Mouse (Mus musculus) small intestine, adult 2 months (tissue): ENCODE measurements at regions not wholly inside any gene's neighbourhood (a gene's known extent, or its start where the extent isn't known, plus 50 kb on each side); places are given as distances from the start of the nearest gene placed in this dataset.

Source experiments
- H3K27ac ChIP-seq: fragments of 200-500 bp; 2 replicates; pipeline ENCODE4 v1.5.1; 2012; ENCODE audit warnings: low read depth, low read length, control low read depth, inconsistent platforms; ENCODE audit not compliant: insufficient read depth
- H3K27me3 ChIP-seq: fragments of 200-500 bp; 2 replicates; pipeline ENCODE4 v1.6.1; 2012; ENCODE audit warnings: mild to moderate bottlenecking, moderate library complexity, low read length, inconsistent platforms; ENCODE audit not compliant: control insufficient read depth, insufficient read depth
- H3K36me3 ChIP-seq: fragments of 200-500 bp; 2 replicates; pipeline ENCODE4 v1.6.1; 2012; ENCODE audit warnings: mild to moderate bottlenecking, low read length, control low read depth, inconsistent platforms; ENCODE audit not compliant: control insufficient read depth, insufficient read depth
- H3K4me1 ChIP-seq: fragments of 200-500 bp; 2 replicates; pipeline ENCODE4 v1.6.1; 2012; ENCODE audit warnings: low read length, inconsistent platforms, mixed read lengths; ENCODE audit not compliant: control insufficient read depth, insufficient read depth, insufficient read length
- H3K4me3 ChIP-seq: fragments of 200-500 bp; 2 replicates; pipeline ENCODE4 v1.5.1; 2012; ENCODE audit warnings: low read depth, mild to moderate bottlenecking, control low read depth, inconsistent platforms, low read length, moderate library complexity
- CTCF ChIP-seq: fragments of 200-500 bp; IDR thresholded peaks from 2 replicates; pipeline ENCODE4 v1.5.1; 2012; ENCODE audit warnings: low read depth, mild to moderate bottlenecking, control low read depth, inconsistent platforms, low read length, moderate library complexity, mixed read lengths; ENCODE audit not compliant: insufficient replicate concordance, insufficient read length; ENCODE audit errors: extremely low read depth
- POLR2A ChIP-seq: fragments of 200-500 bp; IDR thresholded peaks from 2 replicates; pipeline ENCODE4 v1.6.1; 2012; ENCODE audit warnings: low read depth, mild to moderate bottlenecking, control low read depth, inconsistent platforms, low read length, moderate library complexity
- WGBS: fragments of 180-500 bp; shearing (Covaris S2); methylation state at CpG from one replicate; pipeline ENCODE4 v1.1.7; 2018; 5-methylcytosine and 5-hydroxymethylcytosine counted together

GRCm38 (mm10) chr1:71801283-71802066 lies 148.5 kb upstream of the Fn1 start:
- Histone ChIP-seq H3K36me3 (no peaks in the 10 kb centered on the region), H3K4me3 (no peak overlapping the region), H3K4me1 (no peaks in the 10 kb centered on the region), H3K27ac (no peak overlapping the region), H3K27me3 (no peaks in the 10 kb centered on the region)
- 57% methylated on average over 9 of the region's 9 CpGs for WGBS
- no peak for TF ChIP-seq POLR2A
- TF ChIP-seq CTCF = no peak

GRCm38 (mm10) chr1:71800581-71800980 lies 147.6 kb upstream of the Fn1 start:
- 40% methylated on average over 2 of the region's 2 CpGs for WGBS
- TF ChIP-seq CTCF (no peak), POLR2A (no peak)
- Histone ChIP-seq H3K27ac (no peak overlapping the region), H3K4me1 (no peaks in the 10 kb centered on the region), H3K4me3 (no peak overlapping the region), H3K36me3 (no peaks in the 10 kb centered on the region), H3K27me3 (no peaks in the 10 kb centered on the region)

- no peak overlapping the region for H3K27ac ChIP-seq
- 71% methylated on average over 9 of the region's 9 CpGs for WGBS
- no peak for TF ChIP-seq CTCF
- H3K27me3 ChIP-seq = no peaks in the 10 kb centered on the region
- H3K36me3 ChIP-seq = no peaks in the 10 kb centered on the region
- H3K4me1 ChIP-seq = no peaks in the 10 kb centered on the region
- no peak overlapping the region for H3K4me3 ChIP-seq
These were observed 145.6 kb upstream of the Fn1 start for GRCm38 (mm10) chr1:71798636-71799035.

- TF ChIP-seq POLR2A = no peak
- TF ChIP-seq CTCF = no peak
- Histone ChIP-seq H3K4me1 (no peaks in the 10 kb centered on the region), H3K27me3 (no peaks in the 10 kb centered on the region), H3K36me3 (no peaks in the 10 kb centered on the region), H3K27ac (no peak overlapping the region), H3K4me3 (no peak overlapping the region)
- 44% methylated on average over 1 of the region's 1 CpGs for WGBS
These were observed 135.4 kb upstream of the Fn1 start for GRCm38 (mm10) chr1:71788408-71788807.

- 85% methylated on average over 2 of the region's 2 CpGs for WGBS
These were observed 131.9 kb upstream of the Fn1 start for GRCm38 (mm10) chr1:71784880-71785279.

GRCm38 (mm10) chr1:71778292-71778691 lies 125.3 kb upstream of the Fn1 start:
- H3K27me3 ChIP-seq = no peaks in the 10 kb centered on the region
- WGBS = 88% methylated on average over 8 of the region's 8 CpGs
- no peak overlapping the region for H3K27ac ChIP-seq
- no peak for TF ChIP-seq POLR2A
- no peak for TF ChIP-seq CTCF
- H3K4me3 ChIP-seq = no peak overlapping the region
- H3K4me1 ChIP-seq = no peaks in the 10 kb centered on the region
- H3K36me3 ChIP-seq = no peaks in the 10 kb centered on the region

More at GRCm38 (mm10) chr1:71784880-71785279, 131.9 kb upstream of the Fn1 start:
- H3K4me1 ChIP-seq = no peaks in the 10 kb centered on the region
- no peaks in the 10 kb centered on the region for H3K27me3 ChIP-seq
- H3K27ac ChIP-seq = no peak overlapping the region
- H3K4me3 ChIP-seq = no peak overlapping the region
- TF ChIP-seq POLR2A (no peak), CTCF (no peak)
- no peaks in the 10 kb centered on the region for H3K36me3 ChIP-seq

GRCm38 (mm10) chr1:71775865-71776501 lies 123.0 kb upstream of the Fn1 start:
- no peaks in the 10 kb centered on the region for H3K27me3 ChIP-seq
- H3K4me1 ChIP-seq = no peaks in the 10 kb centered on the region
- no peak overlapping the region for H3K4me3 ChIP-seq
- H3K36me3 ChIP-seq = no peaks in the 10 kb centered on the region
- H3K27ac ChIP-seq = no peak overlapping the region
- WGBS = 70% methylated on average over 19 of the region's 19 CpGs
- TF ChIP-seq POLR2A (no peak), CTCF (no peak)
